Mouse (Mus musculus): ENCODE data around the gene Mtx1. TPM values are rescaled to one million over a fixed set of nuclear protein-coding genes. Genes with fewer than 3 reads are reported as not detected.

Gene Mtx1
- polyA plus RNA-seq, 1 experiment from 2014 or later, result 111 TPM

DNA sequence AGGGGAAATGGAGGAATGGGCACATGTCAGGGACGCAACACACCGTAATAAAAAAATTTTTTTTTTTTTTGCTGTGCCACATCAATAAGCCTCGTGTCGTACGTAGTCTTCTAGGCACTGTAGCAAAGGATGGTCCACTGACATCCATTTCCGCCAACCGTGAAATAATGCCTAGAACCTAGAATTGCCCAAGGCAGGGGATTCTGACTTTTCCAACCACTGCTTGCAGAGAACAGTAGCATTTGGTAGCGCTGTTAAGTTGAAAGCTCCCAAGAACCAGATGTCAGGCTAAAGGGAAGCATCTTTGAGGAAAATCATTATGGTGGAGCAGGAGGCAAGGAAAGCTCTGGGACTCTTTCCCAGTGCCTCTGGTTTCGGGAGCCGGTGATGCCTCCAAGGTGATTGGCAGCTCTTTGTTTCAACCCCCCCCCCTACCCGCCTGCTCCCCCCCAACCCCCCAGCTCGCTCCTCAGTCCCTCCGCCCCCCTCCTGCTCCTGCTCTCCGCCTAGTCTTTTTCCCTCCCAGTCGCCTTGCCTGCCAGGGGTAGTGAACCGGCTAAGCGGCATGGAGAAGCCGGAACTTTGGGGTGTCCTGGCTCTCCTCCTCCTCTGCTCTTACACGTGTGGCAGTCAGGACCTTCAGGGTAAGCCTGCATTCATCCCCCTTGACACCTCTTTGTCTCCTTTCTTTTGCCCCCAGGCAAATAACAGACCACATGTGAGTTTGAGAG is 12.0 kb downstream of the Mtx1 start, which contains the start of gene Thbs3:
Thbs3 (plus strand) TSS at position 500 of the 731 bp plus-strand sequence.
- ATAC-seq, result no peak
- WGBS (ENCODE audit: insufficient replicate concordance), result 4% methylated on average over 18 of the region's 19 CpGs
- TF ChIP-seq EP300 (IDR thresholded peaks at IDR 0.05; ENCODE audit: low read depth), result no peak
- peak within 1 kb of the TSS; percentile 92 for H3K4me2 ChIP-seq (ENCODE audit: low read depth, low read length)
- H3K4me1 ChIP-seq (ENCODE audit: insufficient read depth), result peaks cover 12% of the 10 kb centered on the region
- no peak for DNase-seq
- H3K9ac ChIP-seq (replicated peaks), result peak within 1 kb of the TSS; percentile 57
- H3K36me3 ChIP-seq (replicated peaks; ENCODE audit: insufficient read depth, low read length), result peaks cover 5% of the 10 kb centered on the region; the same call in 1 of the 2 replicates
- peak within 1 kb of the TSS; percentile 62 for H3K4me3 ChIP-seq (ENCODE audit: low read depth, low read length)
- H3K9me3 ChIP-seq (ENCODE audit: low read length), result no peaks in the 10 kb centered on the region
- H3K27ac ChIP-seq (ENCODE audit: low read depth), result peak within 1 kb of the TSS; percentile 66
- peaks cover 8% of the 10 kb centered on the region; the same call in 1 of the 2 replicates for H3K27me3 ChIP-seq (ENCODE audit: insufficient read depth, low read length)

DNA sequence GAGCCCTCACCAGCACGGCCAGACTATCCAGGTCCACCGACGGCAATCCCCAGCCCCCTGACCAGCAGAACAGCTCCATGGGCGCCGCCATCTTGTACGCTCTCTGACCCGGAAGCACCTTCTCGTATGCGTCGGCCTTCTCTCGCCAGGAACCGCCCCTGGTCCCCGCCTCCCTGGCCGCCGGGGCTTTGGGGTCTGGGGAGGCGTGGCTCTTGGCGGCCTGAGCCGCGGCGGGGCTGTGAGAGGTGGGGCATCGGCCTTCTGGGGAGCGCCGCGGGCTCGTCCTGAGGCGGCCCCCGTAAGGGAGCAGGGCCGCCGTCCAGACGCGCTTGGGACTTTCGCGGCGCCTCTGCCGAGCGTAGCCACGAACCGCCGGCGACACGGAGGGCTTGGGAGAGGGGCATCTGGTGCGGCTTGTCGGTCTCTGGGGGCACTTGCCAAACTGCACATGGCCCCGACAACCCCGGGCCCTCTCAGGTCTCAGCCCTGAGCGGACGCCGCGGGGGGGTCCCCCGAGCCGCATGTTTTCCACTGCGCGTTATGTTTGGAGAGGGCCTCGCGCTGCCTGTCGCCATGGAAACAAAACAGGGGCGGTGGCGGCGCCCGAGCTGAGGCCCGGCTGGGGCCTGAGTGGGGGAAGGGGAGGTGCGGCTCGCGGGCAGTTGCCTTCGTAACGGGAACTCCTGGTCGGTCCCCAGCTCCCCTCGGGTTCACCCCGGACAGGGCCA is 12.9 kb downstream of the Mtx1 start:
- no peak for TF ChIP-seq CTCF (IDR thresholded peaks at IDR 0.05; ENCODE audit: low read depth)
- TF ChIP-seq EP300 (IDR thresholded peaks at IDR 0.05; ENCODE audit: low read depth), result no peak
- DNase-seq, result peak; percentile 91
- Histone ChIP-seq H3K27me3 (ENCODE audit: insufficient read depth, low read length) (peaks cover 8% of the 10 kb centered on the region; the same call in 1 of the 2 replicates), H3K27ac (ENCODE audit: low read depth) (peak overlapping the region; percentile 66), H3K9ac (replicated peaks) (peak overlapping the region; percentile 57), H3K9me3 (ENCODE audit: low read length) (no peaks in the 10 kb centered on the region), H3K4me1 (ENCODE audit: insufficient read depth) (peaks cover 12% of the 10 kb centered on the region), H3K4me3 (ENCODE audit: low read depth, low read length) (peak overlapping the region; percentile 62), H3K4me2 (ENCODE audit: low read depth, low read length) (peak overlapping the region; percentile 92), H3K36me3 (replicated peaks; ENCODE audit: insufficient read depth, low read length) (peaks cover 13% of the 10 kb centered on the region)
- ATAC-seq, result peak; percentile 87
- WGBS (ENCODE audit: insufficient replicate concordance), result under 1% methylated on average over 65 of the region's 69 CpGs

DNA sequence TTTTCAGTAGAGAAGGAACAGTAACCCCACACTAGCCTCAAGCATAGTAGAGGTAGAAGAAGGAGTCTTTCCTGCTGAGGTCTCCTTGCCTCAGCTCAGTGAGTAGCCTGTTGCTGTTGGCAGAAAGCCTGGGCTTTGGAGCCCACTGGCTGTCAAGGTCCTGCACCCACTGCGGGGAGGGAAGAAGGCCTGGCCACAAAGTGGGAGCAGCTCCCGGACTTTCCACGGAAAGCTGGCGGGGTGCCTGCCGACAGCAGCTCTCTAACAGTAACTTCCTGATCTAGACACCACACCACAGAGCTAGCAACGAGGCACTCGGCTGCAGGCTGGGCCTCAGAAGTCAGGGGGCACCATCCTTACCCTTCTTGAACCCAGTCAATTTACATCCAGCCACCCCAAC is 16.2 kb downstream of the Mtx1 start:
- no peak overlapping the region for H3K9ac ChIP-seq (replicated peaks)
- H3K4me1 ChIP-seq (ENCODE audit: insufficient read depth), result peaks cover 12% of the 10 kb centered on the region
- H3K27ac ChIP-seq (ENCODE audit: low read depth), result no peak overlapping the region
- H3K4me2 ChIP-seq (ENCODE audit: low read depth, low read length), result no peak overlapping the region
- peaks cover 8% of the 10 kb centered on the region; the same call in 1 of the 2 replicates for H3K27me3 ChIP-seq (ENCODE audit: insufficient read depth, low read length)
- H3K4me3 ChIP-seq (ENCODE audit: low read depth, low read length), result no peak overlapping the region
- no peak for DNase-seq
- WGBS (ENCODE audit: insufficient replicate concordance), result 61% methylated on average over 7 of the region's 7 CpGs
- no peak for ATAC-seq
- H3K36me3 ChIP-seq (replicated peaks; ENCODE audit: insufficient read depth, low read length), result peaks cover 45% of the 10 kb centered on the region
- H3K9me3 ChIP-seq (ENCODE audit: low read length), result no peaks in the 10 kb centered on the region
- TF ChIP-seq EP300 (IDR thresholded peaks at IDR 0.05; ENCODE audit: low read depth) (no peak), CTCF (IDR thresholded peaks at IDR 0.05; ENCODE audit: low read depth) (no peak)

DNA sequence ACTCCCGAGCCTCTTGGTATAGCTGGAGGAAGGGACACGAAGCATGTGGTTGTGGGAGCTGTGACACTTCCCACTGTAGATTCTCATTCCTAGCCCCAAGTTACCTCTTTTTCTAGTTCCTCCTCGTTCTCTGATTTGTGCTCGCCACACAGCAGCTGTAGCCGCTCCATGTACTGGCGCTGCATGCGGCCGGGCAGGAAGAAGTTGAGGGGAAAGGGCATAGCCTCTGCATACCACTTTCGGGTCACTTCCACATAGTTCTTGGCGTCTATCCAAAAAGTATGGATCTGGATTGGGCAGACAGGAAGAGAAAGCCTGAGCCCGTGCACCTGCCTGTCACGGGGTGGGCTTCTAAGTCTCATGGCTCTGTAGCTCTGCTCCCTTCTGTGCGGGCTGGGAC is 16.7 kb downstream of the Mtx1 start:
- Histone ChIP-seq H3K27ac (ENCODE audit: low read depth) (no peak overlapping the region), H3K27me3 (ENCODE audit: insufficient read depth, low read length) (peaks cover 2% of the 10 kb centered on the region; the same call in 1 of the 2 replicates), H3K9ac (replicated peaks) (no peak overlapping the region), H3K4me1 (ENCODE audit: insufficient read depth) (peaks cover 12% of the 10 kb centered on the region), H3K9me3 (ENCODE audit: low read length) (no peaks in the 10 kb centered on the region), H3K4me2 (ENCODE audit: low read depth, low read length) (no peak overlapping the region), H3K4me3 (ENCODE audit: low read depth, low read length) (no peak overlapping the region), H3K36me3 (replicated peaks; ENCODE audit: insufficient read depth, low read length) (peaks cover 50% of the 10 kb centered on the region)
- TF ChIP-seq CTCF (IDR thresholded peaks at IDR 0.05; ENCODE audit: low read depth) (no peak), EP300 (IDR thresholded peaks at IDR 0.05; ENCODE audit: low read depth) (no peak)
- ATAC-seq, result no peak
- WGBS (ENCODE audit: insufficient replicate concordance), result 69% methylated on average over 13 of the region's 13 CpGs
- DNase-seq, result no peak

DNA sequence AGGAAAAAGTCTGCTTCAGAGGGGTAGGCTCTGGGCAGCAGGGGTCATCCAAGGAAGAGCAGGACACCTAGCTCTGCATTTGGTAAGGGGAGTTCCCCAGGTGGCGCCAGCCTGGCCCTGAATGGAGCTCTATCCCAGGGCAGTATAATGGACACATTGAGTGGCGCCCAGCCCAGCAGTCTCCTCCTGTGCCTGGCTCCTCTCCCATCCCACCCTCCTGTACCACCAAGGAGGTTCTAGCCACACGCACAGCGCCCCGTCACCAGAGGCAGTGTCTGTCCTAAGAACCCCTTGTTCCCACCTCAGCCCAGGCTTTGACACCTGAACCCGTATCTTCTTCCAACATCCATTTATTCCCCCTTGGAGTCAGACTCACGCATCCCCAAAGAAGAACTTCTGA is 17.2 kb downstream of the Mtx1 start:
- Histone ChIP-seq H3K27ac (ENCODE audit: low read depth) (no peak overlapping the region), H3K9me3 (ENCODE audit: low read length) (no peaks in the 10 kb centered on the region), H3K27me3 (ENCODE audit: insufficient read depth, low read length) (no peaks in the 10 kb centered on the region), H3K9ac (replicated peaks) (no peak overlapping the region), H3K4me3 (ENCODE audit: low read depth, low read length) (no peak overlapping the region), H3K4me2 (ENCODE audit: low read depth, low read length) (no peak overlapping the region), H3K4me1 (ENCODE audit: insufficient read depth) (peaks cover 9% of the 10 kb centered on the region), H3K36me3 (replicated peaks; ENCODE audit: insufficient read depth, low read length) (peaks cover 53% of the 10 kb centered on the region)
- TF ChIP-seq CTCF (IDR thresholded peaks at IDR 0.05; ENCODE audit: low read depth) (no peak), EP300 (IDR thresholded peaks at IDR 0.05; ENCODE audit: low read depth) (no peak)
- 91% methylated on average over 7 of the region's 7 CpGs for WGBS (ENCODE audit: insufficient replicate concordance)
- no peak for DNase-seq
- ATAC-seq, result no peak

DNA sequence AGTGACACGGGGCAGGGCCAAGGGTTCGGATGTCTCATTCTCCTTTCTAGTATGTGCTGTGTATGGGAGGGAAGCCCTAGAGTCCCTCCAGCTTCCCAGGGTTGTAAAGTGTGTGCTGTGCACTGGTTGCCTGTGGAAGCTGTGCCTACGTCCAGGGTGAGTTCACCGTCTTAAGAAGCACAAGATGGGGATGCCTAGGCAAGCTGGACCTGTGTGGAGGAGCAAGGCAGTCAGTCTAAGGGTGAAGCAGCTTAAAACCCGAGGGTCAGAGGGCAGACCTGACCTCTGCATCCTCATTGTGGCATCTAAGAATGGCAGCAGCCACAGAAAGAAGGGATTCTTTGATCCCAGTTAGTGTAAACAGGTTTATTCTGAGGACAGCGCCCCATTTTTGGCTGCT is 18.2 kb downstream of the Mtx1 start:
- H3K27ac ChIP-seq (ENCODE audit: low read depth), result no peak overlapping the region
- H3K9ac ChIP-seq (replicated peaks), result no peak overlapping the region
- DNase-seq, result no peak
- WGBS (ENCODE audit: insufficient replicate concordance), result 84% methylated on average over 6 of the region's 6 CpGs
- ATAC-seq, result no peak
- TF ChIP-seq EP300 (IDR thresholded peaks at IDR 0.05; ENCODE audit: low read depth) (no peak), CTCF (IDR thresholded peaks at IDR 0.05; ENCODE audit: low read depth) (no peak)
- no peak overlapping the region for H3K4me3 ChIP-seq (ENCODE audit: low read depth, low read length)
- H3K27me3 ChIP-seq (ENCODE audit: insufficient read depth, low read length), result no peaks in the 10 kb centered on the region
- no peaks in the 10 kb centered on the region for H3K9me3 ChIP-seq (ENCODE audit: low read length)
- peaks cover 3% of the 10 kb centered on the region; the same call in 1 of the 2 replicates for H3K4me1 ChIP-seq (ENCODE audit: insufficient read depth)
- no peak overlapping the region for H3K4me2 ChIP-seq (ENCODE audit: low read depth, low read length)
- peaks cover 58% of the 10 kb centered on the region for H3K36me3 ChIP-seq (replicated peaks; ENCODE audit: insufficient read depth, low read length)
